In genomic region chr13:55693243-55693721, GRCm38 (mm10) we compare ENCODE assay signal across 1 mouse cellular context.
TF ChIP-seq lines count a peak whose summit lies in the region.

No protein-coding gene starts in this region.

TF ChIP-seq in MEL, 35 proteins besides CTCF, POLR2A, EP300 and RAD21 (continued from another document):
- TF ChIP-seq HCFC1 (IDR thresholded peaks at IDR 0.05; ENCODE audit: low read depth, low read length) (0 out of 2 replicates have a peak, but pooled peaks have one; percentile 51), NRF1 (IDR thresholded peaks at IDR 0.05; ENCODE audit: insufficient read depth, low read depth, low read length, poor library complexity, severe bottlenecking) (no peak), SIN3A (IDR thresholded peaks at IDR 0.05; ENCODE audit: low read length) (0 out of 2 replicates have a peak, but pooled peaks have one; percentile 21), MAZ (IDR thresholded peaks at IDR 0.05; ENCODE audit: low read depth, low read length) (0 out of 2 replicates have a peak, but pooled peaks have one; percentile 31), MXI1 (IDR thresholded peaks at IDR 0.05; ENCODE audit: low read depth, low read length) (peak; percentile 69)
